Mouse (Mus musculus): ENCODE measurements around the gene Serpinb6d. TPM values are rescaled to one million over a fixed set of nuclear protein-coding genes. Genes with fewer than 3 reads are reported as not detected.

Serpinb6d gene
- not detected in 2 replicates for polyA plus RNA-seq (2014; fragmentation: Nextera tagmentation; extraction: Ambion mirVana)

DNA sequence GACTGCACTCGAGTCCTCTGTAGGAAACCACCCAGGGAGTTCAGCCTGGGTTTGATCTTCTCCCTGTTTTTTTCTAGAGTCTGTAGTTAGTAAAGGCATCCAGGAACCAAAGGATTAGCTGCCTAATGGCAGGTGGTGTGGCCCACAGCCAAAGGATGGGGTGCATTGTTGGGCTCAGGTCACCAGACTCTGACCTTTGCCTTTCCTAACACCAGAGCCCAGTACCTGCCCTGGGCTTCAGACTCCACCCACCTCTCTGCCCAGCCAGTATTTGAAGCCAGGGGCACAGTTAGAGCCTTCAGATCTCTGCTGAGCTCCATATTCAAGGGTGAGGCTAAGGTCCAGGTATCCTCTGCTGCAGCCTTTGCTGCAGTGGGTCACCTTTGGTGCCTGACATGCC, at the start of gene Serpinb6d:
Serpinb6d (plus strand) TSS at position 301 of the 400 bp plus-strand sequence.
- 37% methylated on average over 1 of the region's 1 CpGs for WGBS
- ATAC-seq (replicated peaks; ENCODE audit: low FRiP score) = no peak

DNA sequence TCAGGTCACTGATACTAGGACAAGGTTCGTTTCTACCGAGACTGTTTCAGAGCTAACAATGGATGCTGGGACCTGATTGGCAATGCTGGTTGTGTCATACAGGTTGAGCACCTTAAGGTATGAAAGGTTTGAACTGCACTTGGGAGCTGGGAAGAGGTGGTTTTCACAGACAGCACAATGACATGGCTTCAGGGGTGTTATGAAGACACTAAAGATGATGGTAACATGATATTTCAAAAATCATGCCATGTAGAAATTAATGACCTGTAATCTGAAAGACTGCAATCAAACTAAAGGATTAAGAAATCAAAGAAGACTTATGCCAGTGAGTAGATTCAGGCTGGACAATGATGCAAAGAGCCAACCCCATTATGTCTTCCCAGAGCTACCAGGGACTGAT, 38.3 kb upstream of the Serpinb6d start:
- Histone ChIP-seq H3K27me3 (replicated peaks; ENCODE audit: control insufficient read depth, insufficient read depth, low read length) (no peaks in the 10 kb centered on the region), H3K9ac (ENCODE audit: low read depth, low read length) (no peak overlapping the region), H3K9me3 (ENCODE audit: control insufficient read depth, low read length) (no peaks in the 10 kb centered on the region), H3K4me1 (replicated peaks; ENCODE audit: control insufficient read depth, insufficient read depth, low read length) (no peaks in the 10 kb centered on the region), H3K36me3 (ENCODE audit: control insufficient read depth, insufficient read depth, low read length) (no peaks in the 10 kb centered on the region), H3K4me2 (no peak overlapping the region), H3K4me3 (ENCODE audit: low read depth, low read length) (no peak overlapping the region), H3K27ac (ENCODE audit: low read depth, low read length) (no peak overlapping the region)
- ATAC-seq (replicated peaks; ENCODE audit: low FRiP score) (no peak), DNase-seq (ENCODE audit: low spot score) (no peak)
- 85% methylated on average over 2 of the region's 2 CpGs for WGBS

More for the DNA sequence above, at the start of gene Serpinb6d:
- no peak within 1 kb of the TSS for H3K9ac ChIP-seq (ENCODE audit: low read depth, low read length)
- no peak within 1 kb of the TSS for H3K4me2 ChIP-seq
- H3K36me3 ChIP-seq (ENCODE audit: control insufficient read depth, insufficient read depth, low read length) = no peaks in the 10 kb centered on the region
- no peaks in the 10 kb centered on the region for H3K27me3 ChIP-seq (replicated peaks; ENCODE audit: control insufficient read depth, insufficient read depth, low read length)
- no peak within 1 kb of the TSS for H3K27ac ChIP-seq (ENCODE audit: low read depth, low read length)
- no peak within 1 kb of the TSS for H3K4me3 ChIP-seq (ENCODE audit: low read depth, low read length)
- no peaks in the 10 kb centered on the region for H3K9me3 ChIP-seq (ENCODE audit: control insufficient read depth, low read length)
- no peak for DNase-seq (ENCODE audit: low spot score)
- no peaks in the 10 kb centered on the region for H3K4me1 ChIP-seq (replicated peaks; ENCODE audit: control insufficient read depth, insufficient read depth, low read length)

GRCm38 (mm10) chr13:33642540-33642939, 18.7 kb upstream of the Serpinb6d start:
- H3K27me3 ChIP-seq (replicated peaks; ENCODE audit: control insufficient read depth, insufficient read depth, low read length) = no peaks in the 10 kb centered on the region
- H3K27ac ChIP-seq (ENCODE audit: low read depth, low read length) = no peak overlapping the region
- H3K4me2 ChIP-seq = no peak overlapping the region
- H3K36me3 ChIP-seq (ENCODE audit: control insufficient read depth, insufficient read depth, low read length) = no peaks in the 10 kb centered on the region
- ATAC-seq (replicated peaks; ENCODE audit: low FRiP score) = no peak
- H3K9me3 ChIP-seq (ENCODE audit: control insufficient read depth, low read length) = no peaks in the 10 kb centered on the region
- WGBS = 66% methylated on average over 2 of the region's 2 CpGs
- H3K4me3 ChIP-seq (ENCODE audit: low read depth, low read length) = no peak overlapping the region
- DNase-seq (ENCODE audit: low spot score) = no peak
- H3K4me1 ChIP-seq (replicated peaks; ENCODE audit: control insufficient read depth, insufficient read depth, low read length) = no peaks in the 10 kb centered on the region
- no peak overlapping the region for H3K9ac ChIP-seq (ENCODE audit: low read depth, low read length)

DNA sequence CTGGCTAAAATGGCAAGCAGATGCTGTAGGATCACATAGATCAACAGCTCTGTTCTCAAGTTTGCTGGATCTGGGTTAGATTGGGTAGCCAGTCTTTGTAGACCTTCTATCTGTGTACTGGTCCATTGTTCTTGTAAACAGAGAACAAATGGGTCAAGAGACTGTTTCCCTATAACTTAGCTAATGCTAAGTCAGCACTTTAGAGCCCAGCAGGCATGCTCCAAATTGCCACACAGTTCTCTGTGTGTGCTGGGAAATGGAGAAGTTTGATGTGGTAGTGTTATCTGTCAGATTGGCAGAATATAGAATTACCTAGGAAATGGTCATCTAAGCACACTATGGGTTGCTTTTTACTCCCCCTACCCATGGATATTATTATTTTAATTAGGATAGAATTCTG, 1.3 kb downstream of the Serpinb6d start:
- Histone ChIP-seq H3K36me3 (ENCODE audit: control insufficient read depth, insufficient read depth, low read length) (no peaks in the 10 kb centered on the region), H3K4me2 (no peak overlapping the region), H3K4me1 (replicated peaks; ENCODE audit: control insufficient read depth, insufficient read depth, low read length) (no peaks in the 10 kb centered on the region), H3K9ac (ENCODE audit: low read depth, low read length) (no peak overlapping the region), H3K27ac (ENCODE audit: low read depth, low read length) (no peak overlapping the region), H3K9me3 (ENCODE audit: control insufficient read depth, low read length) (no peaks in the 10 kb centered on the region), H3K4me3 (ENCODE audit: low read depth, low read length) (no peak overlapping the region), H3K27me3 (replicated peaks; ENCODE audit: control insufficient read depth, insufficient read depth, low read length) (no peaks in the 10 kb centered on the region)
- ATAC-seq (replicated peaks; ENCODE audit: low FRiP score) (no peak), DNase-seq (ENCODE audit: low spot score) (no peak)

DNA sequence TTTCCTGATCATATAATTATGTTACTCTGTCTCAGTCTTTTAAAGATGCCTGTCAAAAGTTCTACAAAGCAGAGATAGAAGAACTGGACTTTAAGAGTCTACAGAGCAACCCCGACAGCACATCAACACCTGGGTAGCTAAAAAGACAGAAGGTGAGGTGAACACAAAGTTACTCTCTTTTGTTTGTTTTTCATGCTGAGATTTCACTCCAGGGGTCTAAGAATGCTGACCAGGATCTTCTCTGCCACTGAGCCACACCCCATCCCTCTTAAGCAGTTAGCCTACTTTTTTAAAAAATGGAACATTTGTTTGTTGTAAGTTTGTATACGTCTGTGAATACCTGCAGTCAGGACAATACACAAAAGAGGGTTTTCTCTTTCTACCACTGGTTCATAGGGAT, 59.1 kb downstream of the Serpinb6d start:
- no peak overlapping the region for H3K27ac ChIP-seq (ENCODE audit: low read depth, low read length)
- no peaks in the 10 kb centered on the region for H3K4me1 ChIP-seq (replicated peaks; ENCODE audit: control insufficient read depth, insufficient read depth, low read length)
- no peak overlapping the region for H3K9ac ChIP-seq (ENCODE audit: low read depth, low read length)
- H3K4me3 ChIP-seq (ENCODE audit: low read depth, low read length) = no peak overlapping the region
- 68% methylated on average over 2 of the region's 2 CpGs for WGBS
- no peaks in the 10 kb centered on the region for H3K27me3 ChIP-seq (replicated peaks; ENCODE audit: control insufficient read depth, insufficient read depth, low read length)
- H3K4me2 ChIP-seq = no peak overlapping the region
- H3K9me3 ChIP-seq (ENCODE audit: control insufficient read depth, low read length) = no peaks in the 10 kb centered on the region; the same call in 1 of the 2 replicates
- no peaks in the 10 kb centered on the region for H3K36me3 ChIP-seq (ENCODE audit: control insufficient read depth, insufficient read depth, low read length)
- DNase-seq (ENCODE audit: low spot score) = no peak
- ATAC-seq (replicated peaks; ENCODE audit: low FRiP score) = no peak

Other genes starting within 250 kb of the Serpinb6d start
- not detected in 2 replicates for gene Serpinb9g, start 176.6 kb upstream of the Serpinb6d start, polyA plus RNA-seq (2014; fragmentation: Nextera tagmentation; extraction: Ambion mirVana)
- not detected in 2 replicates for gene Serpinb6e, start 182.0 kb downstream of the Serpinb6d start, polyA plus RNA-seq (2014; fragmentation: Nextera tagmentation; extraction: Ambion mirVana)
- not detected in 2 replicates for gene Serpinb6c, start 244.3 kb downstream of the Serpinb6d start, polyA plus RNA-seq (2014; fragmentation: Nextera tagmentation; extraction: Ambion mirVana)

All from liver, embryonic 11.5 days (tissue).